Comparison of ENCODE assay signal across 13 mouse cellular contexts in the genomic region with DNA sequence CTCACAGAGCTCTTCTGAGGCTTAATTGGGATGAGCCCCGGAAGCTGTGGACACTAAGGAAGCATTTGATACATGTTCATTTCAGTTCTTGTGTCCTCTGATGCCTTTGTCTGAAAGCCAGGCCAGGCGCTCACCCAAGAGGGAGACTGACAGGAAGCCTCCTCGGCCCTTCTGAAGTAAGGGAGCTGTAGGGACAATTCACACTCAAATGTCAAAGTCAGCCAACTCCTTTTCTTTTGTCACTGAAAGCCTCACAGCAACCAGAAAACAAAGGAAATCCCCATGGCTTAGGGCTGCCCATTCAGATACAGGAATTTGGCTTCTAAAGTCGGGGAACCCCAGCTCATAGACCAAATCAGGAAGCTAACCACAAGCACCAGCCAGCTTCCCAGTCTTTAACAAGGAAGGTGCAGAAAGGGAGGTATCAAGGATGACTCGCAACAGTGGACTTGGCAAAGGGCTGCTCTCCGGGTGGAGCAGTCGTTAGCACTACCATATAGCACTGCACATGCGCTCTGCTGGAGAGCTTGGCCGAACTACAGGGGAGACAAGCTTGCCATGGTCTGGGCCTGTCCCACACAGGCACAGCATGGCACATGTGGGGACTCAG.
A peak's percentile ranks its signal among the peaks of the same experiment; 100 is the strongest.
DNase-seq lines count a peak whose midpoint lies in the region; ATAC-seq and TF ChIP-seq lines count a peak whose summit lies in the region.
"Had no signal": no experiment of that assay in that cellular context is flagged by ENCODE, and none has a peak within 500 bp of the region (broad histone marks: within the 10 kb centered on the region; RNA-seq: fewer than 3 reads in every experiment).

No protein-coding gene starts in this region.

- no peak overlapping the region for H3K4me3 ChIP-seq in heart, embryonic 12.5 days
- H3K4me3 ChIP-seq: left cerebral cortex, adult 2 months; liver, embryonic 15.5 days had no signal

- no peak overlapping the region for H3K27ac ChIP-seq in heart, embryonic 12.5 days (ENCODE audit: poor library complexity, severe bottlenecking)
- H3K27ac ChIP-seq: left cerebral cortex, adult 2 months; liver, embryonic 15.5 days had no signal

- H3K4me2 ChIP-seq in heart, embryonic 12.5 days = no peak overlapping the region
- H3K4me2 ChIP-seq: liver, embryonic 15.5 days had no signal

- no peaks in the 10 kb centered on the region for H3K4me1 ChIP-seq in heart, embryonic 12.5 days (replicated peaks)
- H3K4me1 ChIP-seq: liver, embryonic 15.5 days had no signal

- H3K9ac ChIP-seq in heart, embryonic 12.5 days = no peak overlapping the region
- H3K9ac ChIP-seq: liver, embryonic 15.5 days had no signal

- POLR2A ChIA-PET in Patski (lab: Charles Lee) = no interaction called here

- H3K9me3 ChIP-seq in heart, embryonic 12.5 days (replicated peaks) = no peaks in the 10 kb centered on the region
- H3K9me3 ChIP-seq: liver, embryonic 15.5 days had no signal

- CTCF ChIA-PET in Patski (lab: Charles Lee) = interaction anchor here (1.4 kb wide), 1 partner anchor 15 kb away, joined by 3 read pairs; no protein-coding TSS in a partner anchor

- peak; percentile 48 to 55 for DNase-seq in heart, adult 18-20 months
- DNase-seq in lung, postnatal 10 days = peak; percentile 58
- DNase-seq in lung, postnatal 14 days = no peak
- DNase-seq in Patski (ENCODE audit: low read depth, low spot score) = peak; percentile 17
- DNase-seq in heart, postnatal 36 days = peak; percentile 14 to 17
- DNase-seq in right cerebral cortex, postnatal 36 days (ENCODE audit: low spot score in 2 of 2) = no peak
- no peak for DNase-seq in c-Kit-positive CD71-positive TER-119-positive erythroid progenitor cells, embryonic 14.5 days (ENCODE audit: low spot score)
- DNase-seq: adrenal gland, adult 8-10 months; cerebellum, adult 9-10 months; thymus, adult 18-20 months had no signal

- intact Hi-C loops in heart, postnatal 36 days (cut with DNase I) = loop anchor here (5.0 to 10.0 kb wide), 4 partner anchors 180 to 768 kb away; no protein-coding TSS in a partner anchor

- H3K27me3 ChIP-seq in heart, embryonic 12.5 days (replicated peaks) = no peaks in the 10 kb centered on the region
- peaks cover 23% of the 10 kb centered on the region for H3K27me3 ChIP-seq in Patski
- H3K27me3 ChIP-seq: liver, embryonic 15.5 days had no signal

- 61% methylated on average over 9 of the region's 9 CpGs for WGBS in heart, embryonic 12.5 days

- no peaks in the 10 kb centered on the region for H3K36me3 ChIP-seq in heart, embryonic 12.5 days
- H3K36me3 ChIP-seq: liver, embryonic 15.5 days had no signal

- in situ Hi-C loops in Patski (cut with MboI; ENCODE audit: low pct_unique_long_range_greater_than_20kb) = loop anchor here (10.0 kb wide), 2 partner anchors 478 to 768 kb away; no protein-coding TSS in a partner anchor

- no peak for TF ChIP-seq CTCF in Patski (IDR thresholded peaks at IDR 0.05)

- ATAC-seq in heart, embryonic 12.5 days (ENCODE audit: insufficient number of reproducible peaks, low FRiP score) = no peak
- no peak for ATAC-seq in Patski

Comparison
In these comparisons a context has a peak if more than half of its experiments do, and no peak if none do; other contexts are left out.
1. DNase-seq: peak in heart, adult 18-20 months (2 of 2), lung, postnatal 10 days (single experiment), Patski (single experiment) and heart, postnatal 36 days (2 of 2); none in lung, postnatal 14 days (single experiment), right cerebral cortex, postnatal 36 days (0 of 2) and c-Kit-positive CD71-positive TER-119-positive erythroid progenitor cells, embryonic 14.5 days (single experiment).